Mouse (Mus musculus) kidney, embryonic 15.5 days (tissue): ENCODE results near the gene Chd9. TPM values are rescaled to one million over a fixed set of nuclear protein-coding genes. Genes with fewer than 3 reads are reported as not detected.

Experiments used
- ATAC-seq: fragments of 200-750 bp; cut with Nextera tagmentation; replicated peaks from 2 replicates; pipeline ENCODE4 v1.8.0; 2017; ENCODE audit warnings: moderate TSS enrichment; ENCODE audit not compliant: low FRiP score
- H3K27ac ChIP-seq: fragments of 300-500 bp; sonication (generic); 2 replicates; pipeline ENCODE4 v1.5.1; 2015; ENCODE audit warnings: mild to moderate bottlenecking, inconsistent platforms
- H3K27me3 ChIP-seq: fragments of 300-500 bp; sonication (generic); 2 replicates; pipeline ENCODE4 v1.6.1; 2015; ENCODE audit warnings: inconsistent platforms
- H3K36me3 ChIP-seq: fragments of 300-500 bp; sonication (generic); 2 replicates; pipeline ENCODE4 v1.6.1; 2015; ENCODE audit warnings: inconsistent platforms
- H3K4me1 ChIP-seq: fragments of 300-500 bp; sonication (generic); 2 replicates; pipeline ENCODE4 v1.6.1; 2015; ENCODE audit warnings: inconsistent platforms
- H3K4me2 ChIP-seq: fragments of 300-500 bp; sonication (generic); 2 replicates; pipeline ENCODE4 v1.6.1; 2015; ENCODE audit warnings: moderate library complexity, mild to moderate bottlenecking, inconsistent platforms
- H3K4me3 ChIP-seq: fragments of 300-500 bp; sonication (generic); replicated peaks from 2 replicates; pipeline ENCODE4 v1.5.1; 2015; ENCODE audit warnings: mild to moderate bottlenecking, inconsistent platforms
- H3K9ac ChIP-seq: fragments of 300-500 bp; sonication (generic); 2 replicates; pipeline ENCODE4 v1.6.1; 2015; ENCODE audit warnings: mild to moderate bottlenecking, inconsistent platforms
- H3K9me3 ChIP-seq: fragments of 300-500 bp; sonication (generic); replicated peaks from 2 replicates; pipeline ENCODE4 v1.6.1; 2016; ENCODE audit warnings: inconsistent platforms
- WGBS: fragments of 180-500 bp; shearing (Covaris S2); methylation state at CpG from one replicate; pipeline ENCODE4 v1.1.7; 2015; ENCODE audit warnings: mixed read lengths; 5-methylcytosine and 5-hydroxymethylcytosine counted together
- polyA plus RNA-seq: library from polyadenylated mRNA; unstranded; fragments of >200 nt; fragmentation: Nextera tagmentation; extraction: Ambion mirVana; gene quantifications from 2 replicates; pipeline ENCODE4 v1.2.1, GENCODE M21; 2015

Gene Chd9
- polyA plus RNA-seq, 1 experiment from 2014 or later, result 80.4 TPM

DNA sequence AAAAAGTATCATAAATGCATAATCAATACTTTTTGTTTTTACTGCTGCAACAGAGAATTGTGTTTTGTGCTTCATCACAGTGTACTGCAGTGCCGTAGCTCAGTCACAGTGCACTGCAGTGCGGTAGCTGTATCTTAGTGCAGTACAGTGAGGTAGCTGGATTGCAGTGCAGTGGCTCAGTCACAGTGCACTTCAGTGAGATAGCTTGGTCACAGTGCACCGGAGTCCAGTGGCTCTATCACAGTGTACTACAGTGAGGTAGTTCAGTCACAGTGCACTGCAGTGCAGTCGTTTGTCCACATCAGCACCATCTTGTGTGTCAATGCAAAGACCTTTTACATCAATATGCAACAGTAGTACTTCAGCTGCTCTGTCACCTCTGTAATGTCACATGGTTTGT lies 140.2 kb downstream of the Chd9 start:
- Histone ChIP-seq H3K27ac (no peak overlapping the region), H3K4me1 (no peaks in the 10 kb centered on the region), H3K27me3 (no peaks in the 10 kb centered on the region), H3K9ac (no peak overlapping the region), H3K4me2 (no peak overlapping the region), H3K36me3 (peaks cover 13% of the 10 kb centered on the region), H3K4me3 (no peak overlapping the region), H3K9me3 (no peaks in the 10 kb centered on the region)
- 97% methylated on average over 4 of the region's 4 CpGs for WGBS
- ATAC-seq, result no peak; the same call in 1 of the 2 replicates

DNA sequence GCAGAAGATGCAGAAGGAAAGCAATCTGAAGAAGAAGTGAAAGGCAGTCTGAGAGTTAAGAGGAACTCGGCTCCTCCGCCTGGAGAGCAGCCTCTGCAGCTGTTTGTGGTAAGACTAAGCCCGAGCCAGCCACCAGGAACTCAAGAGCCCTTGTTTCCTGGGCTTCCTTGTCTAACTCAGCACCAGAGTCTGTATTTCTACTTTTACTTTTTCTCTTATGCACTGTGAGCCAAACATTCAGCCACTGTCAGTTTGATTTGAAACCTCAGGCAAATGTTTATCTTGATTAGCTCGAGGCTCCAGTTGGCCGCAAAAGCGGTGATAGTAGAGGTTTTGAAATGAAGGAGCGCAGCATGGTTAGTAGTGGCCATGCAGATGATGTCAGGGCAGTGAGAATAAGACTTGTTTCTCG lies 148.8 kb downstream of the Chd9 start:
- H3K36me3 ChIP-seq, result peaks cover 66% of the 10 kb centered on the region

DNA sequence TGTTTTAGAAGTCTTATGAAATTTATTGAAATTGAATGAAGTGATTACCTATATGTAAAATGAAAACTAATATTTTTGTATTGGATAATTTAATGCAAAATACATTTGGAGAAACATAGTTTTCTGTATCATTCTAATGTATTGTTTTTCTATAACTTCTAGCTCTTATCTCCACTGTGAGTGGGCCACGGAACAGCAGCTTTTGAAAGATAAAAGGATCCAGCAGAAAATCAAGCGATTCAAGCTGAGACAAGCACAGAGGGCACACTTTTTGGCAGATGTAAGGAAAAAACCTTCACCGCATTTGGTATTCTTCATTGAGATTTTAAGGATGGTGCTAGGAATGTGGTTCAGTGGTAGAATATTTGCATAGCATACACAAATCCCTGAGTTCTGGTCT lies 150.6 kb downstream of the Chd9 start:
- Histone ChIP-seq H3K4me1 (no peaks in the 10 kb centered on the region), H3K4me3 (no peak overlapping the region), H3K36me3 (peaks cover 76% of the 10 kb centered on the region), H3K9me3 (no peaks in the 10 kb centered on the region), H3K4me2 (no peak overlapping the region), H3K27me3 (no peaks in the 10 kb centered on the region), H3K27ac (no peak overlapping the region), H3K9ac (no peak overlapping the region)
- no peak for ATAC-seq
- WGBS, result 92% methylated on average over 3 of the region's 3 CpGs

More for the DNA sequence above, 148.8 kb downstream of the Chd9 start:
- Histone ChIP-seq H3K27me3 (no peaks in the 10 kb centered on the region), H3K9me3 (no peaks in the 10 kb centered on the region), H3K4me3 (no peak overlapping the region), H3K9ac (no peak overlapping the region), H3K4me1 (no peaks in the 10 kb centered on the region), H3K27ac (no peak overlapping the region), H3K4me2 (no peak overlapping the region)
- ATAC-seq, result no peak
- 80% methylated on average over 8 of the region's 8 CpGs for WGBS

DNA sequence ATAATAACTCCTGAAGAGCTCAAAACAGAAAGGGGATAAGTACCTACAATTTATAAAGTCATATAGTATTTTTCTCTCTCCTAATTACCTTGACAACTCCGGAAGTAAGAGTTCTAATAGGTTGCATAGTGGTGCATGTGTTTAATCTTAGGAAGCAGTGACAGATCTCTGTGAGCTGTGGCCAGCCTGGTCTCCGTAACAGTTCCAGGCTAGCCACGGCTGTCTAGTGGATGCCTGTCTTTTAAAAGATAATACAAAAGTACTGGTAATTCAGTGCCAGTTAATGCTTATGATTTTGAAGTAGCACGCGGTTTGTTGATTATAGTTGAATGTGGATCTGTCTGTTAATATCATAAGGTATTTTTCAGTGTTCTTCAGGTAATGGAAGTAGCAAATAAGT lies 151.1 kb downstream of the Chd9 start:
- H3K9ac ChIP-seq, result no peak overlapping the region
- H3K27me3 ChIP-seq, result no peaks in the 10 kb centered on the region
- H3K4me3 ChIP-seq, result no peak overlapping the region
- no peak overlapping the region for H3K4me2 ChIP-seq
- no peaks in the 10 kb centered on the region for H3K9me3 ChIP-seq
- WGBS, result 95% methylated on average over 5 of the region's 5 CpGs
- no peaks in the 10 kb centered on the region for H3K4me1 ChIP-seq
- no peak for ATAC-seq
- H3K36me3 ChIP-seq, result peaks cover 78% of the 10 kb centered on the region
- no peak overlapping the region for H3K27ac ChIP-seq

DNA sequence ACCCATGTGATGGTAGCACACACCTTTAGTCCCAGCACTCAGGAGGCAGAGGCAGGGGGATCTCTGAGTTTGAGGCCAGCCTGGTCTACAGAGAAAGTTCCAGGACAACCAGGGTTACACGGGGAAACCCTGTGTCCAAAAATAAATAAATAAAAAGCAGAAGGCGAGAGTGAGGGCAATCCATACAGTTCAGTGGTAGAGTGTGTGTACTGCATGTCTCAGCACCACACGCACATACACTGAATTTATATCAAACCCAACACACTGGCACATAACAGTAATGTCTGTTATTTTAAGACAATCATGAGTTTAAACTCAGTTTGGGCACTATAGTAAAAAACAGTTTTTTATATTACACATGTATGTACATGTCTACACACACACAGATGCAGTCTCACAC lies 153.9 kb downstream of the Chd9 start:
- Histone ChIP-seq H3K36me3 (peaks cover 79% of the 10 kb centered on the region), H3K27me3 (no peaks in the 10 kb centered on the region), H3K9ac (no peak overlapping the region), H3K27ac (no peak overlapping the region), H3K4me2 (no peak overlapping the region), H3K4me3 (no peak overlapping the region), H3K4me1 (no peaks in the 10 kb centered on the region), H3K9me3 (no peaks in the 10 kb centered on the region)
- ATAC-seq, result no peak
- 88% methylated on average over 3 of the region's 3 CpGs for WGBS

DNA sequence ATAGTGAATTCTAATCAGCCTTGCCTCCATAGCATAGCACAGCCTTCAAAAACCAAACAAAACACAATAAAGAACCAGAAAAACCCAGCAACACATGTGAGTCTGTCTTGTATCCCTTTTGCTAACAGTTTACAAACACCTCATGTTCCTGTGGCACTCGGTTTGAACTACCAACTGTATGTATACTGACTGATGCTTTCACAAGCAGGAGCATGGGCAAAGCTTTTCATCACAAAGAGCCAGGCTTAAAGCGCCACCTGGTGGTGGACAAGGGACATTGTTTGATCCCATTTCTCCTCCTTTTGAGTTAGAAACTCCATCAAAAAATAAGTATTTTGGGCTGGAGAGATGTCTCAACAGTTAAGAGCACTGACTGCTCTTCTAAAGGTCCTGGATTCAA lies 191.6 kb downstream of the Chd9 start:
- Histone ChIP-seq H3K4me2 (no peak overlapping the region), H3K27me3 (no peaks in the 10 kb centered on the region), H3K4me3 (no peak overlapping the region), H3K9ac (no peak overlapping the region), H3K36me3 (peaks cover 85% of the 10 kb centered on the region), H3K9me3 (no peaks in the 10 kb centered on the region), H3K27ac (no peak overlapping the region), H3K4me1 (no peaks in the 10 kb centered on the region)
- no peak for ATAC-seq
- WGBS, result 5% methylated on average over 2 of the region's 2 CpGs

DNA sequence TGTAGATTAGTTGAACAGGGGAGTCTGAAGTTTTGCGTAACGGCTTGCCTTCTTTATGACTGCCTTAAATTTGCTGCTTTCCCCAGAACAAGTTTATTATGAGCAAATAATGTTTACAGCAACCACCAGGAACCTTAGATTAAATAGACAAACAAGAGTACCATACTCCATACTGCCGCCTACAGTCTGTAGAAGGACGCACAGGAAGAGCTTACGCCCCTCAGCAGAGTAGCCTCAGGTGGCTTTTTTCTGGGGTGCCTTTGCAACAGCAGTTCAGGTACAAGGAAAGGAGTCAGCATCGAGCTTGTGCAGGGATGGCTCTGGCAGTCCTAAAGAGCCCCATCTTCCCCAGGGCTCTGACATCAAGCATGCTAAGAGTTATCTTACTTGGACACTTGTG lies 206.3 kb downstream of the Chd9 start:
- Histone ChIP-seq H3K27me3 (no peaks in the 10 kb centered on the region), H3K9me3 (no peaks in the 10 kb centered on the region), H3K9ac (no peak overlapping the region), H3K36me3 (peaks cover 89% of the 10 kb centered on the region), H3K4me3 (no peak overlapping the region), H3K27ac (no peak overlapping the region), H3K4me2 (no peak overlapping the region), H3K4me1 (no peaks in the 10 kb centered on the region)
- no peak for ATAC-seq
- 88% methylated on average over 6 of the region's 6 CpGs for WGBS

DNA sequence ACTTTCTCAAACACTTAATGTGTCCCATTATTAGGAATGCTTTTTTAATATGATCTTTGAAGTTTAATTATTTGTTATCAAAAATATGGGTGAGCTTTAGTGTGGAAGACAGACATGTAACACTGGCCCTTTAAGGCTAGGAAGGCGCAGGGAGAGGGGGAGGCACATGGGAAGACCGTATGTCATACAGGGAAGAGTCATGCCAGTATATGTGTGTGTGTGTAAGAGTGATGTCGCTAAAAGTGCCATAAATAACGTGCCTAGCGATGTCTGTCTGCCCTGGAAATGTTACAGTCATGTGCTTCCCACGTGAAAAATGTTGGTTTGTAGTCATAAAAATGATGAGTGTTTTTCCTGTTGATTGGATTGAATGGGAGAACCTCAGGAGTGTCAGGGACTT lies 208.8 kb downstream of the Chd9 start:
- Histone ChIP-seq H3K27me3 (no peaks in the 10 kb centered on the region), H3K4me1 (no peaks in the 10 kb centered on the region), H3K36me3 (peaks cover 92% of the 10 kb centered on the region), H3K27ac (no peak overlapping the region), H3K4me3 (no peak overlapping the region), H3K4me2 (no peak overlapping the region), H3K9ac (no peak overlapping the region), H3K9me3 (no peaks in the 10 kb centered on the region)
- ATAC-seq, result 0 out of 2 replicates have a peak, but pooled peaks have one; percentile 52
- WGBS, result 48% methylated on average over 6 of the region's 6 CpGs

DNA sequence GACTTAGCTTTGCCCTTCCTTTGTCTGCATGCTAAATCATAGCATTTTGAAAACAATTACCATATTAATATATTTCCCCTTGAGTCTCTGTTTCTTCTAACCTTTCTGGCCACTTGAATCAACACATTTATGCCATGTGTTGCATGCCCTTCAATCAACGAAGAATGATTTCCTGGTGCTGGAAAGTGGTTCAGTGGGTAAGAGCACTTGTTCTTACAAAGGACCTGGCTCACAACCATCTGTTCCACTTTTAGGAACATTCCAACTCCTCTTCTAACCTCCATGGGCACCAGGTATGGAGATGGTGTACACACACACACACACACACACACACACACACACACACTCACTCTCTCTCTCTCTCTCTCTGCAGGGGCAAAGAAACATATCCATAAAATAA lies 210.5 kb downstream of the Chd9 start:
- no peak for ATAC-seq
- Histone ChIP-seq H3K4me3 (no peak overlapping the region), H3K36me3 (peaks cover 93% of the 10 kb centered on the region), H3K9ac (no peak overlapping the region), H3K27ac (no peak overlapping the region), H3K9me3 (no peaks in the 10 kb centered on the region), H3K4me1 (no peaks in the 10 kb centered on the region), H3K4me2 (no peak overlapping the region), H3K27me3 (no peaks in the 10 kb centered on the region)
- 95% methylated on average over 1 of the region's 1 CpGs for WGBS

DNA sequence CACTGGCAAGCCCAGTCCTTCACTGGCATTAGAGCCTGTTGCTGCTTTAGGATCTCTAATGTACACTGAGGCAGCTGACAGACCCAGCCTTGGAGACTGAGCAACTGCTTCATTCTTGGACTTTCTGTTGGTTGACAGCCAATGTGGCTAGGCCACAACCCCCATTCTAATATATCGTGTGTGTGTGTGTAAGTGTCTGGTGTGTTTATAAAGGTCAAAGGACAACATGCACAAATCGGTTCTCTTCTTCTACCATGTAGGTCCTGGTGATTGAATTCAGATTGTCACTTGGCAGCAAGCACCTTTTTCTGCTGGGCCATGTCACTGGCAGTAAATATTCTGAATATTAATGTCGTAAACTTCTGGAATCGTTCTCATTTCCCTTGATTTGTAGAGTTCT lies 218.2 kb downstream of the Chd9 start:
- Histone ChIP-seq H3K4me2 (no peak overlapping the region), H3K9ac (no peak overlapping the region), H3K4me1 (peaks cover 6% of the 10 kb centered on the region; the same call in 1 of the 2 replicates), H3K27ac (no peak overlapping the region), H3K27me3 (no peaks in the 10 kb centered on the region), H3K36me3 (peaks cover 82% of the 10 kb centered on the region), H3K4me3 (no peak overlapping the region), H3K9me3 (no peaks in the 10 kb centered on the region)
- ATAC-seq, result 0 out of 2 replicates have a peak, but pooled peaks have one; percentile 46
- WGBS, result 57% methylated on average over 4 of the region's 4 CpGs

DNA sequence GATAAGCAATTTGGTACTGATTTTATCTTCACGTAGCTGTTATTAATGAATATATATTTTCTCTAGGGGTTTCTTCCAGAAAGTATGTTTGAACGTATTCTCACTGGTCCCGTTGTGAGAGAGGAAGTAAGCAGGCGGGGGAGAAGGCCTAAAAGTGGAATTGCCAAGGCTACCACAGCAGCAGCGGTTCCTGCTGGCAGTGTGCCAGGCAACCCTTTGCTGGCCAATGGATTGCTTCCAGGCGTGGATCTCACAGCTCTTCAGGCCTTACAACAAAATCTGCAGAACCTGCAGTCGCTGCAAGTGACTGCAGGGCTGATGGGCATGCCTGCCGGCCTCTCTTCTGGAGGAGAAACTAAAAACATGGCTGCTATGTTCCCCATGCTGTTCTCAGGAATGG lies 222.9 kb downstream of the Chd9 start:
- Histone ChIP-seq H3K4me1 (peaks cover 6% of the 10 kb centered on the region; the same call in 1 of the 2 replicates), H3K4me2 (no peak overlapping the region), H3K27me3 (no peaks in the 10 kb centered on the region), H3K9ac (no peak overlapping the region), H3K27ac (peak overlapping the region; percentile 41), H3K4me3 (no peak overlapping the region), H3K9me3 (no peaks in the 10 kb centered on the region), H3K36me3 (peaks cover 62% of the 10 kb centered on the region)
- 50% methylated on average over 8 of the region's 8 CpGs for WGBS
- ATAC-seq, result no peak

DNA sequence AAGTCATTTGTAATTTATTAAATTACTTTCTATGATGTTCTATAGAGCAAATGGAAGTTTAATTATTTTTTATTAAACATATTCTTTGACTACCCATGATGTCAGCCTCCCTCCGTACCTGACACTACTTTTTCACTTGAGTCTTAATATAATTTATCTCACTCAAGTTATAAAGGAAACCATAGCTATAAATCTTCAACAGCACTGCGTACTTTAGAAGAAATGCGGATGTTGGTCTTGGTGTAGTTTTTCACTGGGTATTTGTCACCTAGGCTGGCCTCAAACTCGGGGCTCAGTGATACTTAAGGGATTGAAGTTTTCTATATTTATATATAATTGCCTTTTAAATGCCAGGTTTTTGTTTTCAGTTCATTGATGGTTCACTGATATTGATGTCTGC lies 226.3 kb downstream of the Chd9 start:
- Histone ChIP-seq H3K9ac (no peak overlapping the region), H3K27me3 (no peaks in the 10 kb centered on the region), H3K9me3 (no peaks in the 10 kb centered on the region), H3K4me1 (peaks cover 14% of the 10 kb centered on the region; the same call in 1 of the 2 replicates), H3K36me3 (peaks cover 38% of the 10 kb centered on the region), H3K4me3 (no peak overlapping the region), H3K4me2 (no peak overlapping the region), H3K27ac (no peak overlapping the region)
- no peak for ATAC-seq
- 52% methylated on average over 4 of the region's 4 CpGs for WGBS

DNA sequence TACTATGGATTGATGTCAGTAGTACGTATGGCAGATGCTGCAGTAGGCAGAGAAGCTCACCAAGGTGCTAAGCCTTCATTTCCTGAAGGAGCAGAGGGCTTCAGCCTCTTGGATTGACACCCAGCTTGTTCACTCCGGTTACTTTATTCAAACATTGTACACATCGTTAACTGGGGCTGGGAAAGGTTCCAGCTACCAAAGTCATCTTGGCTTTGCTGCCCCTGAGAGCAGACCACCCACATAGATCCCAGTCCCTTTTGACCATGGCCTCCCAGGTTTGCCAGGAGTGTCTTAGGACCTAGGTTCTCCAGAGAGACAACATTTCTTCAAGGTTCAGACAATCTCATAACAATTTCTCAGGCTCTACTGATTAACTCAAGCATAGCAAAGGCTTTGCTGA lies 228.7 kb downstream of the Chd9 start:
- WGBS, result 25% methylated on average over 3 of the region's 3 CpGs
- ATAC-seq, result peak; percentile 70
- no peak overlapping the region for H3K4me3 ChIP-seq
- peaks cover 18% of the 10 kb centered on the region for H3K36me3 ChIP-seq
- peak overlapping the region; percentile 68 for H3K27ac ChIP-seq
- H3K4me1 ChIP-seq, result peaks cover 11% of the 10 kb centered on the region; the same call in 1 of the 2 replicates
- H3K9ac ChIP-seq, result no peak overlapping the region
- H3K4me2 ChIP-seq, result no peak overlapping the region
- no peaks in the 10 kb centered on the region for H3K9me3 ChIP-seq
- H3K27me3 ChIP-seq, result no peaks in the 10 kb centered on the region
